Mouse (Mus musculus): ENCODE results near the gene Arl10. TPM values are rescaled to one million over a fixed set of nuclear protein-coding genes. Genes with fewer than 3 reads are reported as not detected.

Arl10 gene
- 1 to 10 TPM; 6.2 to 6.8 TPM for total RNA-seq (2021)
- 8.9 and 11.8 TPM in 2 replicates for polyA plus RNA-seq (2012; rRNA removed)
- long read RNA-seq: 0 reads

GRCm38 (mm10) chr13:54574854-54575481 is at the start of gene Arl10:
Gene Arl10, plus strand, starts transcription at chr13:54575015.
- Histone ChIP-seq H3K27me3 (ENCODE audit: control insufficient read depth, insufficient read depth, low read length) (no peaks in the 10 kb centered on the region), H3K36me3 (ENCODE audit: control insufficient read depth, insufficient read depth, low read length) (no peaks in the 10 kb centered on the region), H3K27ac (peak within 1 kb of the TSS; percentile 66), H3K4me3 (peak within 1 kb of the TSS; percentile 92), H3K79me2 (replicated peaks; ENCODE audit: control insufficient read depth, insufficient read depth, low read length) (no peaks in the 10 kb centered on the region), H3K9ac (ENCODE audit: low read depth, low read length) (peak within 1 kb of the TSS; percentile 90), H3K4me1 (ENCODE audit: control insufficient read depth, insufficient read depth, low read length) (peaks cover 1% of the 10 kb centered on the region; the same call in 1 of the 2 replicates)
- intact Hi-C loops (cut with DNase I): loop anchor here (1.0 kb wide), 2 partner anchors 15 to 46 kb away; partner anchors contain the start of genes Faf2, Higd2a and Nop16
- DNase-seq: peak; percentile 88
- TF ChIP-seq EP300 (IDR thresholded peaks at IDR 0.05; ENCODE audit: insufficient read depth, low read depth, low read length) (no peak), POLR2A (IDR thresholded peaks at IDR 0.05; ENCODE audit: insufficient read depth, low read depth, low read length) (peak; percentile 58; the same call in 1 of the 2 replicates), CTCF (IDR thresholded peaks at IDR 0.05) (peak; percentile 41; the same call in 1 of the 2 replicates)
- under 1% methylated on average over 55 of the region's 55 CpGs for WGBS

GRCm38 (mm10) chr13:54527140-54527539 is 47.7 kb upstream of the Arl10 start:
- Histone ChIP-seq H3K27me3 (ENCODE audit: control insufficient read depth, insufficient read depth, low read length) (no peaks in the 10 kb centered on the region), H3K4me1 (ENCODE audit: control insufficient read depth, insufficient read depth, low read length) (no peaks in the 10 kb centered on the region), H3K27ac (no peak overlapping the region), H3K9ac (ENCODE audit: low read depth, low read length) (no peak overlapping the region), H3K4me3 (no peak overlapping the region), H3K79me2 (replicated peaks; ENCODE audit: control insufficient read depth, insufficient read depth, low read length) (no peaks in the 10 kb centered on the region), H3K36me3 (ENCODE audit: control insufficient read depth, insufficient read depth, low read length) (no peaks in the 10 kb centered on the region)
- WGBS: 79% methylated on average over 6 of the region's 6 CpGs
- TF ChIP-seq CTCF (IDR thresholded peaks at IDR 0.05) (no peak), POLR2A (IDR thresholded peaks at IDR 0.05; ENCODE audit: insufficient read depth, low read depth, low read length) (no peak), EP300 (IDR thresholded peaks at IDR 0.05; ENCODE audit: insufficient read depth, low read depth, low read length) (no peak)
- no peak for DNase-seq
- intact Hi-C loops (cut with DNase I): no loop called here

- Histone ChIP-seq H3K79me2 (replicated peaks; ENCODE audit: control insufficient read depth, insufficient read depth, low read length) (no peaks in the 10 kb centered on the region), H3K4me1 (ENCODE audit: control insufficient read depth, insufficient read depth, low read length) (no peaks in the 10 kb centered on the region), H3K27ac (no peak overlapping the region), H3K4me3 (no peak overlapping the region), H3K27me3 (ENCODE audit: control insufficient read depth, insufficient read depth, low read length) (no peaks in the 10 kb centered on the region), H3K9ac (ENCODE audit: low read depth, low read length) (no peak overlapping the region), H3K36me3 (ENCODE audit: control insufficient read depth, insufficient read depth, low read length) (no peaks in the 10 kb centered on the region)
- TF ChIP-seq POLR2A (IDR thresholded peaks at IDR 0.05; ENCODE audit: insufficient read depth, low read depth, low read length) (no peak), EP300 (IDR thresholded peaks at IDR 0.05; ENCODE audit: insufficient read depth, low read depth, low read length) (no peak), CTCF (IDR thresholded peaks at IDR 0.05) (no peak)
- no peak for DNase-seq
- intact Hi-C loops (cut with DNase I): no loop called here
Measured at GRCm38 (mm10) chr13:54532134-54532533, 42.7 kb upstream of the Arl10 start.

GRCm38 (mm10) chr13:54548036-54548435 is 26.8 kb upstream of the Arl10 start:
- H3K9ac ChIP-seq (ENCODE audit: low read depth, low read length): no peak overlapping the region
- H3K27me3 ChIP-seq (ENCODE audit: control insufficient read depth, insufficient read depth, low read length): no peaks in the 10 kb centered on the region
- intact Hi-C loops (cut with DNase I): no loop called here
- no peak for DNase-seq
- no peaks in the 10 kb centered on the region for H3K4me1 ChIP-seq (ENCODE audit: control insufficient read depth, insufficient read depth, low read length)
- 91% methylated on average over 7 of the region's 7 CpGs for WGBS
- no peak overlapping the region for H3K27ac ChIP-seq
- no peaks in the 10 kb centered on the region for H3K79me2 ChIP-seq (replicated peaks; ENCODE audit: control insufficient read depth, insufficient read depth, low read length)
- H3K36me3 ChIP-seq (ENCODE audit: control insufficient read depth, insufficient read depth, low read length): no peaks in the 10 kb centered on the region
- no peak overlapping the region for H3K4me3 ChIP-seq
- TF ChIP-seq POLR2A (IDR thresholded peaks at IDR 0.05; ENCODE audit: insufficient read depth, low read depth, low read length): no peak
- no peak for TF ChIP-seq EP300 (IDR thresholded peaks at IDR 0.05; ENCODE audit: insufficient read depth, low read depth, low read length)
- TF ChIP-seq CTCF (IDR thresholded peaks at IDR 0.05): no peak

GRCm38 (mm10) chr13:54556176-54556575 is 18.6 kb upstream of the Arl10 start:
- H3K79me2 ChIP-seq (replicated peaks; ENCODE audit: control insufficient read depth, insufficient read depth, low read length): peaks cover 2% of the 10 kb centered on the region; the same call in 1 of the 2 replicates
- H3K9ac ChIP-seq (ENCODE audit: low read depth, low read length): no peak overlapping the region
- intact Hi-C loops (cut with DNase I): no loop called here
- H3K27ac ChIP-seq: no peak overlapping the region
- TF ChIP-seq EP300 (IDR thresholded peaks at IDR 0.05; ENCODE audit: insufficient read depth, low read depth, low read length) (no peak), CTCF (IDR thresholded peaks at IDR 0.05) (no peak), POLR2A (IDR thresholded peaks at IDR 0.05; ENCODE audit: insufficient read depth, low read depth, low read length) (no peak)
- H3K4me3 ChIP-seq: no peak overlapping the region
- H3K4me1 ChIP-seq (ENCODE audit: control insufficient read depth, insufficient read depth, low read length): peaks cover 3% of the 10 kb centered on the region; the same call in 1 of the 2 replicates
- no peak for DNase-seq
- no peaks in the 10 kb centered on the region for H3K27me3 ChIP-seq (ENCODE audit: control insufficient read depth, insufficient read depth, low read length)
- no peaks in the 10 kb centered on the region for H3K36me3 ChIP-seq (ENCODE audit: control insufficient read depth, insufficient read depth, low read length)
- 93% methylated on average over 9 of the region's 9 CpGs for WGBS

GRCm38 (mm10) chr13:54556796-54557195 is 18.0 kb upstream of the Arl10 start:
- Histone ChIP-seq H3K36me3 (ENCODE audit: control insufficient read depth, insufficient read depth, low read length) (no peaks in the 10 kb centered on the region), H3K27me3 (ENCODE audit: control insufficient read depth, insufficient read depth, low read length) (no peaks in the 10 kb centered on the region), H3K4me1 (ENCODE audit: control insufficient read depth, insufficient read depth, low read length) (peaks cover 3% of the 10 kb centered on the region; the same call in 1 of the 2 replicates), H3K9ac (ENCODE audit: low read depth, low read length) (no peak overlapping the region; the same call in 1 of the 2 replicates), H3K79me2 (replicated peaks; ENCODE audit: control insufficient read depth, insufficient read depth, low read length) (peaks cover 2% of the 10 kb centered on the region; the same call in 1 of the 2 replicates), H3K4me3 (no peak overlapping the region), H3K27ac (no peak overlapping the region)
- no peak for TF ChIP-seq CTCF (IDR thresholded peaks at IDR 0.05)
- no peak for TF ChIP-seq EP300 (IDR thresholded peaks at IDR 0.05; ENCODE audit: insufficient read depth, low read depth, low read length)
- no peak for TF ChIP-seq POLR2A (IDR thresholded peaks at IDR 0.05; ENCODE audit: insufficient read depth, low read depth, low read length)
- peak in 1 of 2 experiments; percentile 65 for DNase-seq
- intact Hi-C loops (cut with DNase I): no loop called here
- WGBS: 67% methylated on average over 3 of the region's 3 CpGs

All from heart, adult 2 months (tissue).